Mouse (Mus musculus) forebrain, embryonic 10.5 days (tissue): ENCODE measurements around the gene Chac1. TPM values are rescaled to one million over a fixed set of nuclear protein-coding genes. Genes with fewer than 3 reads are reported as not detected.

Source experiments
- polyA plus RNA-seq: library from polyadenylated mRNA; unstranded; fragments of >200 nt; fragmentation: Nextera tagmentation; extraction: Ambion mirVana; gene quantifications from 2 replicates; pipeline ENCODE4 v1.2.1, GENCODE M21; 2016

The Chac1 gene
- polyA plus RNA-seq, 1 experiment from 2014 or later: 1.4 TPM

Other genes with a start within 250 kb of the Chac1 start
- 110 and 113 TPM in 2 replicates for gene Rad51, start 238.4 kb upstream of the Chac1 start, polyA plus RNA-seq
- 50.9 and 54.0 TPM in 2 replicates for gene Rmdn3, start 194.2 kb upstream of the Chac1 start, polyA plus RNA-seq
- gene Gchfr, start 183.5 kb upstream of the Chac1 start, polyA plus RNA-seq: 5.6 and 6.2 TPM in 2 replicates
- 0.90 and 0.93 TPM in 2 replicates for gene Gm14137, start 176.7 kb upstream of the Chac1 start, polyA plus RNA-seq
- gene Zfyve19, start 142.6 kb upstream of the Chac1 start, polyA plus RNA-seq: 53.9 and 56.9 TPM in 2 replicates
- 21.6 and 28.2 TPM in 2 replicates for gene Dnajc17, start 142.4 kb upstream of the Chac1 start, polyA plus RNA-seq
- 0.19 TPM in 1 of 2 replicates, not detected in the other for gene Ppp1r14d, start 121.3 kb upstream of the Chac1 start, polyA plus RNA-seq
- gene Spint1, start 113.9 kb upstream of the Chac1 start, polyA plus RNA-seq: 3.5 and 4.4 TPM in 2 replicates
- gene Rhov, start 80.0 kb upstream of the Chac1 start, polyA plus RNA-seq: 0.44 and 0.58 TPM in 2 replicates
- gene Vps18, start 62.5 kb upstream of the Chac1 start, polyA plus RNA-seq: 23.0 and 23.6 TPM in 2 replicates
- gene Dll4, start 25.4 kb upstream of the Chac1 start, polyA plus RNA-seq: 3.3 and 4.0 TPM in 2 replicates
- 4.1 and 4.6 TPM in 2 replicates for gene Ino80, start 126.5 kb downstream of the Chac1 start, polyA plus RNA-seq
- gene Exd1, start 196.4 kb downstream of the Chac1 start, polyA plus RNA-seq: 0.73 and 0.82 TPM in 2 replicates
- gene Chp1, start 196.5 kb downstream of the Chac1 start, polyA plus RNA-seq: 50.6 and 51.5 TPM in 2 replicates